Mouse (Mus musculus) fat pad, adult 2 months (tissue): ENCODE measurements around the gene Camsap1.
A peak's percentile ranks its signal among the peaks of the same experiment; 100 is the strongest.

Experiments used
- DNase-seq: peaks from one replicate; pipeline ENCODE4 v3.0.0-alpha.2; 2011; ENCODE audit warnings: low read depth, low spot score; ENCODE audit errors: extremely low read depth

Camsap1 gene

GRCm38 (mm10) chr2:25982052-25982425, 1.0 kb downstream of the Camsap1 start:
- DNase-seq = no peak

GRCm38 (mm10) chr2:25978997-25979396, 4.1 kb downstream of the Camsap1 start:
- DNase-seq = no peak

GRCm38 (mm10) chr2:25977587-25978239, 5.4 kb downstream of the Camsap1 start:
- DNase-seq = no peak

- DNase-seq = no peak
Measured at GRCm38 (mm10) chr2:25975141-25975770, 7.8 kb downstream of the Camsap1 start.

GRCm38 (mm10) chr2:25970426-25970825, 12.7 kb downstream of the Camsap1 start:
- DNase-seq = no peak

- peak; percentile 33 for DNase-seq
Measured at GRCm38 (mm10) chr2:25969319-25969718, 13.8 kb downstream of the Camsap1 start.

- no peak for DNase-seq
Measured at GRCm38 (mm10) chr2:25949291-25949690, 33.8 kb downstream of the Camsap1 start.

GRCm38 (mm10) chr2:25947950-25948349, 35.1 kb downstream of the Camsap1 start:
- DNase-seq = no peak

- no peak for DNase-seq
Measured at GRCm38 (mm10) chr2:25943822-25944221, 39.3 kb downstream of the Camsap1 start.

GRCm38 (mm10) chr2:25940503-25940902, 42.6 kb downstream of the Camsap1 start:
- no peak for DNase-seq

GRCm38 (mm10) chr2:25931249-25931859, 51.7 kb downstream of the Camsap1 start:
- no peak for DNase-seq

GRCm38 (mm10) chr2:25927821-25928220, 55.3 kb downstream of the Camsap1 start:
- no peak for DNase-seq

GRCm38 (mm10) chr2:25924934-25925333, 58.1 kb downstream of the Camsap1 start:
- DNase-seq = no peak

GRCm38 (mm10) chr2:25923799-25924198, 59.3 kb downstream of the Camsap1 start:
- DNase-seq = no peak

GRCm38 (mm10) chr2:25919972-25920371, 63.1 kb downstream of the Camsap1 start:
- DNase-seq = no peak

- DNase-seq = no peak
Measured at GRCm38 (mm10) chr2:25918408-25918807, 64.7 kb downstream of the Camsap1 start.

GRCm38 (mm10) chr2:25914821-25915220, 68.3 kb downstream of the Camsap1 start:
- DNase-seq = no peak

- DNase-seq = no peak
Measured at GRCm38 (mm10) chr2:25914201-25914600, 68.9 kb downstream of the Camsap1 start.

- DNase-seq = no peak
Measured at GRCm38 (mm10) chr2:25913247-25913646, 69.8 kb downstream of the Camsap1 start.

GRCm38 (mm10) chr2:25909872-25910271, 73.2 kb downstream of the Camsap1 start:
- DNase-seq = no peak

- DNase-seq = no peak
Measured at GRCm38 (mm10) chr2:25898970-25899369, 84.1 kb downstream of the Camsap1 start.

GRCm38 (mm10) chr2:25892440-25892839, 90.6 kb downstream of the Camsap1 start:
- DNase-seq = no peak
